Mouse (Mus musculus): ENCODE data around the gene Trappc11.

Trappc11 gene

GRCm38 (mm10) chr8:47482354-47483071 is 50.8 kb downstream of the Trappc11 start:
- DNase-seq: no peak

GRCm38 (mm10) chr8:47480039-47480438 is 53.2 kb downstream of the Trappc11 start:
- DNase-seq: no peak

GRCm38 (mm10) chr8:47461650-47462049 is 71.6 kb downstream of the Trappc11 start:
- peak; percentile 97 for DNase-seq

- no peak for DNase-seq
Measured at GRCm38 (mm10) chr8:47459216-47459749, 74.0 kb downstream of the Trappc11 start.

GRCm38 (mm10) chr8:47458591-47458990 is 74.7 kb downstream of the Trappc11 start:
- peak; percentile 87 for DNase-seq

GRCm38 (mm10) chr8:47449211-47449610 is 84.1 kb downstream of the Trappc11 start:
- DNase-seq: peak; percentile 94

GRCm38 (mm10) chr8:47446312-47447046 is 86.8 kb downstream of the Trappc11 start, which contains the start of gene Stox2:
TSS of gene Stox2 (minus strand) at chr8:47446362.
- DNase-seq: no peak

All from heart, adult 11 months (tissue).